Mouse (Mus musculus): ENCODE results near the gene Yipf3. TPM values are rescaled to one million over a fixed set of nuclear protein-coding genes. Genes with fewer than 3 reads are reported as not detected.

The Yipf3 gene
- polyA plus RNA-seq, 1 experiment: 78.3 TPM

GRCm38 (mm10) chr17:46210550-46210949 lies 37.3 kb upstream of the Yipf3 start:
- TF ChIP-seq MYOG (IDR thresholded peaks at IDR 0.05; ENCODE audit: control insufficient read depth, extremely low read depth, insufficient read length) (no peak), USF1 (IDR thresholded peaks at IDR 0.05; ENCODE audit: low read depth) (no peak)
- H3ac ChIP-seq (ENCODE audit: control insufficient read depth, insufficient read length, low read depth): no peak overlapping the region
- no peak overlapping the region for H3K4me3 ChIP-seq (ENCODE audit: insufficient read depth, poor library complexity, severe bottlenecking)
- no peaks in the 10 kb centered on the region for H3K27me3 ChIP-seq (ENCODE audit: control insufficient read depth, insufficient read depth, insufficient read length)
- H3K79me3 ChIP-seq (ENCODE audit: low read depth): peaks cover 3% of the 10 kb centered on the region
- peaks cover 91% of the 10 kb centered on the region for H3K36me3 ChIP-seq (ENCODE audit: control insufficient read depth, insufficient read depth)
- peaks cover 28% of the 10 kb centered on the region for H3K79me2 ChIP-seq (ENCODE audit: control insufficient read depth, insufficient read depth)

DNA sequence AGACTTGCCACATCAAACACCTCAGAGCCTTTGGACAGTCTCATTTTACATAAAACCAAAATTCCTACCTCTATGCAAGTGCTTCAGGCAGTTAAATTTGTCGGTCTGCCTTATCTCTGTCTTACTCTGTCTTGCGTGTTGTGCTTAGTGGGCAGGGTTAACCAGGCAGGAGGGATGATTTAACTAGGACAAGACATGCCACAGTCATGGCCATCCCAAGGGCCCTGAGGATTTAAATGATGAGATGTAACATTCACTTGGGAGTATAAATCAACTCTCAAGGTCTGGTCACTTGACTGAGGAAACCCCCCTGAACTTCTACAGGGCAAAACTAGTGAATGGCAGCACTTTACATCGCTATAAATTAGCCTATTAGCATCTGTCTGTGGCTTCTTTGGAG lies 26.3 kb upstream of the Yipf3 start:
- no peak for TF ChIP-seq MAX (IDR thresholded peaks at IDR 0.05)
- Histone ChIP-seq H3K4me3 (ENCODE audit: insufficient read depth, poor library complexity, severe bottlenecking) (no peak overlapping the region), H3K27me3 (ENCODE audit: control insufficient read depth, insufficient read depth, insufficient read length) (no peaks in the 10 kb centered on the region), H3K79me3 (ENCODE audit: low read depth) (no peaks in the 10 kb centered on the region), H3ac (ENCODE audit: control insufficient read depth, insufficient read length, low read depth) (no peak overlapping the region), H3K36me3 (ENCODE audit: control insufficient read depth, insufficient read depth) (peaks cover 98% of the 10 kb centered on the region), H3K79me2 (ENCODE audit: control insufficient read depth, insufficient read depth) (no peaks in the 10 kb centered on the region)

- H3K79me2 ChIP-seq (ENCODE audit: control insufficient read depth, insufficient read depth): peaks cover 11% of the 10 kb centered on the region
- no peaks in the 10 kb centered on the region for H3K27me3 ChIP-seq (ENCODE audit: control insufficient read depth, insufficient read depth, insufficient read length)
- peaks cover 92% of the 10 kb centered on the region for H3K36me3 ChIP-seq (ENCODE audit: control insufficient read depth, insufficient read depth)
- H3K4me3 ChIP-seq (ENCODE audit: insufficient read depth, poor library complexity, severe bottlenecking): no peak overlapping the region
- TF ChIP-seq USF1 (IDR thresholded peaks at IDR 0.05; ENCODE audit: low read depth) (no peak), MYOD1 (IDR thresholded peaks at IDR 0.05; ENCODE audit: control insufficient read depth, insufficient read length, low read depth) (no peak), FOSL1 (IDR thresholded peaks at IDR 0.05; ENCODE audit: insufficient read depth, low read length, poor library complexity, severe bottlenecking) (no peak), CEBPB (IDR thresholded peaks at IDR 0.05; ENCODE audit: low read depth) (no peak), MAX (IDR thresholded peaks at IDR 0.05) (no peak), MYOG (IDR thresholded peaks at IDR 0.05; ENCODE audit: control insufficient read depth, extremely low read depth, insufficient read length) (no peak), CTCF (IDR thresholded peaks at IDR 0.05; ENCODE audit: control insufficient read depth, insufficient read depth, insufficient read length) (no peak)
- no peak overlapping the region for H3ac ChIP-seq (ENCODE audit: control insufficient read depth, insufficient read length, low read depth)
- no peaks in the 10 kb centered on the region for H3K79me3 ChIP-seq (ENCODE audit: low read depth)
Observed at GRCm38 (mm10) chr17:46227576-46227975, 20.3 kb upstream of the Yipf3 start.

GRCm38 (mm10) chr17:46236067-46236466 lies 11.8 kb upstream of the Yipf3 start:
- TF ChIP-seq MYOD1 (IDR thresholded peaks at IDR 0.05; ENCODE audit: control insufficient read depth, insufficient read length, low read depth): no peak
- no peak for TF ChIP-seq MAX (IDR thresholded peaks at IDR 0.05)
- no peak for TF ChIP-seq CTCF (IDR thresholded peaks at IDR 0.05; ENCODE audit: control insufficient read depth, insufficient read depth, insufficient read length)
- no peak for TF ChIP-seq CEBPB (IDR thresholded peaks at IDR 0.05; ENCODE audit: low read depth)
- peaks cover 77% of the 10 kb centered on the region for H3K36me3 ChIP-seq (ENCODE audit: control insufficient read depth, insufficient read depth)
- peaks cover under 1% of the 10 kb centered on the region for H3K79me2 ChIP-seq (ENCODE audit: control insufficient read depth, insufficient read depth)
- no peak overlapping the region for H3ac ChIP-seq (ENCODE audit: control insufficient read depth, insufficient read length, low read depth)
- no peak overlapping the region for H3K4me3 ChIP-seq (ENCODE audit: insufficient read depth, poor library complexity, severe bottlenecking)
- H3K79me3 ChIP-seq (ENCODE audit: low read depth): no peaks in the 10 kb centered on the region
- H3K27me3 ChIP-seq (ENCODE audit: control insufficient read depth, insufficient read depth, insufficient read length): no peaks in the 10 kb centered on the region

DNA sequence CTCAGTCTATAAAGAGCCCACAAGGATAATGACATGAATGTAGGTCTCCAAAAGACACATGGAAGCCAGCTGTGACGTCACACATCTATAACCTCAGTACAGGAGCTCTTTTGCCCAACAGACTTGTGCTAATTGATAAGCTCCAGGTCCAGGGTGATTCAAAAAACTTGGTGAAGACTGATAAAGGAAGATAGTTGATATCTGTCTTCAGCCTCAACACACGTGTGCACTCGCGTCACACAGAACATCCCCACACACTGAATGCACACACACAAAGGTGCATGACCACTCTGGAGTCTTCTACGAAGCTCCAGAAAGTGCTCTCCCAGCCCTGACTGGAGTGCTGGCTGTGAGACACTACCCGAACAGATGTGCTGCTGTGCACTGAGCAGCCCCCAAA lies 10.8 kb upstream of the Yipf3 start:
- H3K4me3 ChIP-seq (ENCODE audit: insufficient read depth, poor library complexity, severe bottlenecking): no peak overlapping the region
- H3K36me3 ChIP-seq (ENCODE audit: control insufficient read depth, insufficient read depth): peaks cover 77% of the 10 kb centered on the region
- H3K79me2 ChIP-seq (ENCODE audit: control insufficient read depth, insufficient read depth): no peaks in the 10 kb centered on the region
- no peak for TF ChIP-seq MYOG (IDR thresholded peaks at IDR 0.05; ENCODE audit: control insufficient read depth, extremely low read depth, insufficient read length)
- TF ChIP-seq MAX (IDR thresholded peaks at IDR 0.05): no peak
- no peak for TF ChIP-seq CEBPB (IDR thresholded peaks at IDR 0.05; ENCODE audit: low read depth)
- no peak for TF ChIP-seq FOSL1 (IDR thresholded peaks at IDR 0.05; ENCODE audit: insufficient read depth, low read length, poor library complexity, severe bottlenecking)
- no peak for TF ChIP-seq CTCF (IDR thresholded peaks at IDR 0.05; ENCODE audit: control insufficient read depth, insufficient read depth, insufficient read length)
- TF ChIP-seq MYOD1 (IDR thresholded peaks at IDR 0.05; ENCODE audit: control insufficient read depth, insufficient read length, low read depth): no peak
- TF ChIP-seq USF1 (IDR thresholded peaks at IDR 0.05; ENCODE audit: low read depth): no peak
- no peak overlapping the region for H3ac ChIP-seq (ENCODE audit: control insufficient read depth, insufficient read length, low read depth)
- H3K27me3 ChIP-seq (ENCODE audit: control insufficient read depth, insufficient read depth, insufficient read length): no peaks in the 10 kb centered on the region
- no peaks in the 10 kb centered on the region for H3K79me3 ChIP-seq (ENCODE audit: low read depth)

DNA sequence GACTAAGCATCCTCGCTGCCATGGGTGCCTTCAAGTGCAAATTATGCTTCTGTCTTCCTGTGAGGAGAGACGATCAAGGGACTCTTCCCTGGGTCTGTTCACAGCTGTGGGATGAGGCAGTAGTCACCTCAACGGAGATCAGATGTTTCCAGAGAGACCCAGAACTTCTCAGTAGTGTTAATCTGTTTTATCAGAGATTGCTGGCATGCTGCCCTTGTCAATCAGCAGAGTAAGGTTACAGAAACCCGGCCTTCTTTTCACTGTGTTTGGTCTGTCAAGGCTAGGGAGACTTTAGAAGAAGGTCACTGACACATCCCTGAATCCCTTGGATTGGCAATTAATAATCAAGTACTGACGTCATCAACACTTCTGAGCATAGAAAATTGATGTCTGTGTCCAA lies 10.4 kb upstream of the Yipf3 start:
- no peaks in the 10 kb centered on the region for H3K79me2 ChIP-seq (ENCODE audit: control insufficient read depth, insufficient read depth)
- H3K36me3 ChIP-seq (ENCODE audit: control insufficient read depth, insufficient read depth): peaks cover 81% of the 10 kb centered on the region
- no peak overlapping the region for H3ac ChIP-seq (ENCODE audit: control insufficient read depth, insufficient read length, low read depth)
- no peak for TF ChIP-seq FOSL1 (IDR thresholded peaks at IDR 0.05; ENCODE audit: insufficient read depth, low read length, poor library complexity, severe bottlenecking)
- TF ChIP-seq MYOD1 (IDR thresholded peaks at IDR 0.05; ENCODE audit: control insufficient read depth, insufficient read length, low read depth): no peak
- TF ChIP-seq CTCF (IDR thresholded peaks at IDR 0.05; ENCODE audit: control insufficient read depth, insufficient read depth, insufficient read length): no peak
- no peak for TF ChIP-seq MAX (IDR thresholded peaks at IDR 0.05)
- TF ChIP-seq USF1 (IDR thresholded peaks at IDR 0.05; ENCODE audit: low read depth): no peak
- no peak for TF ChIP-seq CEBPB (IDR thresholded peaks at IDR 0.05; ENCODE audit: low read depth)
- TF ChIP-seq MYOG (IDR thresholded peaks at IDR 0.05; ENCODE audit: control insufficient read depth, extremely low read depth, insufficient read length): no peak
- H3K79me3 ChIP-seq (ENCODE audit: low read depth): no peaks in the 10 kb centered on the region
- no peaks in the 10 kb centered on the region for H3K27me3 ChIP-seq (ENCODE audit: control insufficient read depth, insufficient read depth, insufficient read length)
- H3K4me3 ChIP-seq (ENCODE audit: insufficient read depth, poor library complexity, severe bottlenecking): no peak overlapping the region
